Mouse (Mus musculus): ENCODE results near the gene 2900026A02Rik. TPM values are rescaled to one million over a fixed set of nuclear protein-coding genes. Genes with fewer than 3 reads are reported as not detected.
"Not testable (repeated sequence)": the region's sequence is repeated elsewhere in the genome, so short reads cannot be mapped to it uniquely, and the experiment has no call there.

The 2900026A02Rik gene
- polyA plus RNA-seq, 1 experiment from 2014 or later = 4.5 TPM

GRCm38 (mm10) chr5:113110929-113111328 lies 110.1 kb downstream of the 2900026A02Rik start:
- Histone ChIP-seq H3K4me1 (peaks cover 28% of the 10 kb centered on the region), H3K9ac (peak overlapping the region; percentile 30; the same call in 1 of the 2 replicates), H3K27ac (peak overlapping the region; percentile 76), H3K4me2 (no peak overlapping the region), H3K36me3 (replicated peaks) (no peaks in the 10 kb centered on the region), H3K27me3 (no peaks in the 10 kb centered on the region), H3K4me3 (replicated peaks) (no peak overlapping the region), H3K9me3 (no peaks in the 10 kb centered on the region)
- ATAC-seq (ENCODE audit: low FRiP score) = peak; percentile 52; the same call in 1 of the 2 replicates
- WGBS = 12% methylated on average over 1 of the region's 1 CpGs

DNA sequence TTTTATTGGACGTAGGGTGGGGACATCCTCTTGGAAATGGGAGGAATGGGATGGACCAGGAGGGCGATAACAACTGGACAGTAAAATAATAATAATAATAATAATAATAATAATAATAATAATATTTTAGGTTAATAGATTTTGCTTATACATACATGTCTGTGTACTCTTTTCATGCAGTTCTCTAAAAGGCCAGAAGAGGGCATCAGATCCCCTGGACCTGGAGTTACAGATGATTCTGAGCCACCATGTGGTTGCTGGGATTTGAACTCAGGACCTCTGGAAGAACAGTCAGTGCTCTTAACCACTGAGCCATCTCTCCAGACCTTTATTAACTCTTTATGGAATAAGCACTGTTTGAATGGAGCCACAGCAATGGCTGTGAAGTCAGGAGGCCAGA lies 111.4 kb downstream of the 2900026A02Rik start:
- H3K9ac ChIP-seq; ATAC-seq (ENCODE audit: low FRiP score); H3K36me3 ChIP-seq (replicated peaks); H3K4me2 ChIP-seq; H3K9me3 ChIP-seq; H3K4me3 ChIP-seq (replicated peaks); H3K27me3 ChIP-seq; H3K27ac ChIP-seq: not testable (repeated sequence)
- 93% methylated on average over 2 of the region's 2 CpGs for WGBS
- peaks cover 26% of the 10 kb centered on the region for H3K4me1 ChIP-seq

- Histone ChIP-seq H3K4me1 (peaks cover 21% of the 10 kb centered on the region), H3K9ac (no peak overlapping the region), H3K4me3 (replicated peaks) (no peak overlapping the region), H3K4me2 (no peak overlapping the region), H3K27ac (no peak overlapping the region), H3K27me3 (no peaks in the 10 kb centered on the region), H3K36me3 (replicated peaks) (no peaks in the 10 kb centered on the region), H3K9me3 (no peaks in the 10 kb centered on the region)
- WGBS = 78% methylated on average over 11 of the region's 11 CpGs
- no peak for ATAC-seq (ENCODE audit: low FRiP score)
These were observed 112.8 kb downstream of the 2900026A02Rik start for GRCm38 (mm10) chr5:113108165-113108764.

DNA sequence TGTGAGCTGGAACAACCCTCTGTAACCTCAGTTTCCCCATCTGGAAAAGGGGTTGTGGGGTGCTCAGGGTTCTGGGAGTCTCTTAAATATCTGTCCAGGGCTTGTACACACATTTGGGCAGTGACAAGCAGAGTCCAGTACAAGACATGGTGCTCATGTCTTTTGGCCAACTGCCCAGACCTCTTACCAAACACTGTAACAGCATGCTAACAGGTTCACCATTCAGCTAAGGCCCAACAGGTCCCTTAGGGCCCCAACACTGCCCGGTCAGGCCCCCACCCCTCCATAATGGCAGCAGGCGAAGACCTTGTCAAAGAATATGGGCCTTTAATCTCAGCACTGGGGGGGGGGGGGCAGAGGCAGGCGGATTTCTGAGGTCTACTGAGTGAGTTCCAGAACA lies 113.3 kb downstream of the 2900026A02Rik start:
- 68% methylated on average over 3 of the region's 3 CpGs for WGBS
- no peak for ATAC-seq (ENCODE audit: low FRiP score)

DNA sequence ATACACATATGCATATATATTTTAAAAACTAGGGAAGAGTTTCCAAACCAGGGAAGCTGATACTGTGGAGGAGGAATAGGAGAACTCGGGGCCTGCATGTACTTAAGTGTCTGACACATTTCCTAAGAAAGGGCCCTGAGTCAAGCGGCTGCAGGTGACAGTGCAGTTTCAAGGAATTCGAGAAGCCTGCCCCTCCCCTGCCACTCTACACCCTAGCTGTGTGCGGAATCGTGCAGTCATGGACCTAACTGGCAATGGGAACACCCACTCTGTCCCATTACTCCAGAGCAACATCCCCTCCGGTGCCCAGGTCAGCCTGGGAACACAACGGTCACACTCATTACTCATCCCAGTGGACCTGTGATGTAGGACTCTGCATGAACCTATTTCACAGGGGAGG lies 114.4 kb downstream of the 2900026A02Rik start:
- Histone ChIP-seq H3K36me3 (replicated peaks) (no peaks in the 10 kb centered on the region), H3K9ac (no peak overlapping the region), H3K27ac (no peak overlapping the region), H3K4me3 (replicated peaks) (no peak overlapping the region), H3K4me1 (peaks cover 26% of the 10 kb centered on the region), H3K27me3 (no peaks in the 10 kb centered on the region), H3K9me3 (no peaks in the 10 kb centered on the region), H3K4me2 (no peak overlapping the region)
- ATAC-seq (ENCODE audit: low FRiP score) = no peak
- 82% methylated on average over 7 of the region's 7 CpGs for WGBS

More for the DNA sequence above, 113.3 kb downstream of the 2900026A02Rik start:
- Histone ChIP-seq H3K27me3 (no peaks in the 10 kb centered on the region), H3K4me1 (peaks cover 22% of the 10 kb centered on the region), H3K27ac (no peak overlapping the region), H3K9me3 (no peaks in the 10 kb centered on the region), H3K36me3 (replicated peaks) (no peaks in the 10 kb centered on the region), H3K4me3 (replicated peaks) (no peak overlapping the region), H3K4me2 (no peak overlapping the region), H3K9ac (no peak overlapping the region)

DNA sequence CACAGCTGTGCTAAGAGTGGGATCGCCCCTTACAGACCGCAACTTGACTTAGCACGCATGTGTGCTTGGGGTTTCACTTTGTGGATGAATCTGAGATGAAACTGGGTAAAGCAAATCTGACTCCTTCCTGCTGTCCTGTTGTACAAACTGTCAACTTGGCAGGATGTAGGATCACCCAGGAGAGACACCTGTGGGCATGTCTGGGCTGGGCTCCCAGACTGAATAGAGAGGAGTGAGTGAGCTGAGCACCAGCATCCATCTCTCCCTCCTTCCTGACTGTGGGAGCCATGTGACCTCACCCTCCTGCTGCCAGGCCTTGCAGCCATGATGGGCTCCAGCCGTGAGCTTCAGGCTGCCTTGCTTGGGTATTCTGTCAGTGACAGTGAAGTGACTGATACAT lies 115.6 kb downstream of the 2900026A02Rik start:
- no peaks in the 10 kb centered on the region for H3K36me3 ChIP-seq (replicated peaks)
- peaks cover 20% of the 10 kb centered on the region for H3K4me1 ChIP-seq
- H3K27ac ChIP-seq = no peak overlapping the region
- no peak for ATAC-seq (ENCODE audit: low FRiP score)
- H3K27me3 ChIP-seq = no peaks in the 10 kb centered on the region
- no peak overlapping the region for H3K4me3 ChIP-seq (replicated peaks)
- H3K9ac ChIP-seq = no peak overlapping the region
- H3K9me3 ChIP-seq = no peaks in the 10 kb centered on the region
- WGBS = 92% methylated on average over 4 of the region's 4 CpGs
- no peak overlapping the region for H3K4me2 ChIP-seq

- Histone ChIP-seq H3K4me1 (peaks cover 20% of the 10 kb centered on the region), H3K27ac (no peak overlapping the region), H3K9me3 (no peaks in the 10 kb centered on the region), H3K4me3 (replicated peaks) (no peak overlapping the region), H3K9ac (no peak overlapping the region), H3K36me3 (replicated peaks) (no peaks in the 10 kb centered on the region), H3K4me2 (no peak overlapping the region), H3K27me3 (no peaks in the 10 kb centered on the region)
- ATAC-seq (ENCODE audit: low FRiP score) = no peak
- 91% methylated on average over 9 of the region's 9 CpGs for WGBS
These were observed 116.0 kb downstream of the 2900026A02Rik start for GRCm38 (mm10) chr5:113105035-113105434.

GRCm38 (mm10) chr5:113102455-113102854 lies 118.6 kb downstream of the 2900026A02Rik start:
- H3K9me3 ChIP-seq = no peaks in the 10 kb centered on the region
- H3K4me3 ChIP-seq (replicated peaks) = no peak overlapping the region
- H3K4me1 ChIP-seq = peaks cover 20% of the 10 kb centered on the region
- no peak overlapping the region for H3K9ac ChIP-seq
- 0 out of 2 replicates have a peak, but pooled peaks cover under 1% of the 10 kb centered on the region for H3K36me3 ChIP-seq (replicated peaks)
- H3K4me2 ChIP-seq = no peak overlapping the region
- ATAC-seq (ENCODE audit: low FRiP score) = 0 out of 2 replicates have a peak, but pooled peaks have one; percentile 19
- H3K27ac ChIP-seq = no peak overlapping the region
- 41% methylated on average over 7 of the region's 7 CpGs for WGBS
- H3K27me3 ChIP-seq = no peaks in the 10 kb centered on the region

DNA sequence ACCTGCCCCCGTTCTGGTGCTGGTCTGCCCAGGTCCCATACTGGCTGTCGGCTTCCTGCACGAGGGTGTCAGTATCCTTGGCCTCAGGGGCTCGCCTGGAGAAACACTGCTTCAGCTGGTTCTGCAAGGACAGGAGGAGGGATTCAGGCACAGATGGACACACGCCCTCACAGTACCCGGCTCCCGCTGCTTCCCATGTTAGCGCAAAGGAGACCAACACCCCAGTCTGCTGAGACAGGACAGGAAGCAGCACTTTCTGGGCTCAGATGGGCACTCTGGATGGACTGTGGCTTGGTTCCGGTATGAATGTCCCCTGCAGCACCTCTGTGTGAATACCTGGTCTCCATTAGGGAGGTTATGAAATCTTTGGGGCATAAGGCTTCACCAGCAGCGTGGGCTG lies 119.6 kb downstream of the 2900026A02Rik start:
- Histone ChIP-seq H3K4me1 (peaks cover 20% of the 10 kb centered on the region), H3K27ac (peak overlapping the region; percentile 25; the same call in 1 of the 2 replicates), H3K4me2 (no peak overlapping the region), H3K9ac (no peak overlapping the region), H3K4me3 (replicated peaks) (no peak overlapping the region), H3K36me3 (replicated peaks) (peaks cover 4% of the 10 kb centered on the region), H3K27me3 (no peaks in the 10 kb centered on the region), H3K9me3 (no peaks in the 10 kb centered on the region)
- 85% methylated on average over 10 of the region's 10 CpGs for WGBS
- ATAC-seq (ENCODE audit: low FRiP score) = no peak

GRCm38 (mm10) chr5:113100422-113100821 lies 120.6 kb downstream of the 2900026A02Rik start:
- ATAC-seq (ENCODE audit: low FRiP score) = no peak
- Histone ChIP-seq H3K4me3 (replicated peaks) (no peak overlapping the region), H3K9me3 (no peaks in the 10 kb centered on the region), H3K9ac (no peak overlapping the region), H3K4me2 (no peak overlapping the region), H3K27ac (no peak overlapping the region; the same call in 1 of the 2 replicates), H3K4me1 (peaks cover 20% of the 10 kb centered on the region), H3K36me3 (replicated peaks) (peaks cover 10% of the 10 kb centered on the region), H3K27me3 (no peaks in the 10 kb centered on the region)
- WGBS = 88% methylated on average over 11 of the region's 11 CpGs

DNA sequence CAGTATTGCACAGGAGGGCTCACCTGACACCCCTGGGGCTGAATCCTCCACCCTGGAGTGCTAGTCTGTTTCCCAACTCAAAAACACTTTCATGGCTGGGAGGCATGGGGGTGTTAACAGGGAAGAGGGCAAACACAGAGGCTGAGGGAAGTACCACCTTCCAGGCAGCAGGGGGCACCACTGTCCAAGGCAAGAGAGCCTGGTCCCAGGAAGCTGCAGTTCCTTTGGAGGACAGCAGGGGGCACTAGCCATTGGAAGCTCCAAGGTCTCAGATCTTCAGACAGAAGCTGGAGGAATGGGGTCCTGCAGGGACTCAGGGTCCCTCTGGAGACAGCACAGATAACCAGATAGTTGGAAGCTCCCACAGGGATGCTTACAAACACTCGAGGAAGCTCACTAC lies 121.5 kb downstream of the 2900026A02Rik start:
- Histone ChIP-seq H3K9me3 (no peaks in the 10 kb centered on the region), H3K9ac (no peak overlapping the region), H3K4me1 (peaks cover 20% of the 10 kb centered on the region), H3K27ac (no peak overlapping the region), H3K4me2 (no peak overlapping the region), H3K27me3 (no peaks in the 10 kb centered on the region), H3K36me3 (replicated peaks) (peaks cover 17% of the 10 kb centered on the region), H3K4me3 (replicated peaks) (no peak overlapping the region)
- peak; percentile 57 for ATAC-seq (ENCODE audit: low FRiP score)
- WGBS = 27% methylated on average over 1 of the region's 1 CpGs

- Histone ChIP-seq H3K4me2 (no peak overlapping the region), H3K36me3 (replicated peaks) (peaks cover 17% of the 10 kb centered on the region), H3K27me3 (no peaks in the 10 kb centered on the region), H3K27ac (no peak overlapping the region), H3K9ac (no peak overlapping the region), H3K4me1 (peaks cover 10% of the 10 kb centered on the region), H3K9me3 (no peaks in the 10 kb centered on the region), H3K4me3 (replicated peaks) (no peak overlapping the region)
- 93% methylated on average over 17 of the region's 17 CpGs for WGBS
- no peak for ATAC-seq (ENCODE audit: low FRiP score)
These were observed 123.5 kb downstream of the 2900026A02Rik start for GRCm38 (mm10) chr5:113097551-113097950.

- H3K4me2 ChIP-seq = no peak overlapping the region
- H3K27ac ChIP-seq = no peak overlapping the region
- H3K9ac ChIP-seq = no peak overlapping the region
- no peak overlapping the region for H3K4me3 ChIP-seq (replicated peaks)
- H3K9me3 ChIP-seq = no peaks in the 10 kb centered on the region
- no peak for ATAC-seq (ENCODE audit: low FRiP score)
- peaks cover 17% of the 10 kb centered on the region for H3K36me3 ChIP-seq (replicated peaks)
- H3K4me1 ChIP-seq = no peaks in the 10 kb centered on the region
- 94% methylated on average over 18 of the region's 18 CpGs for WGBS
- H3K27me3 ChIP-seq = no peaks in the 10 kb centered on the region
These were observed 125.6 kb downstream of the 2900026A02Rik start for GRCm38 (mm10) chr5:113095456-113095855.

Data from forebrain, embryonic 12.5 days (tissue).